Mouse (Mus musculus) bone marrow macrophage, adult 2 months (primary cell): ENCODE results near the gene Dock6.

Experiments
- CTCF ChIP-seq: IDR thresholded peaks from 2 replicates; pipeline ENCODE4 v1.5.1; 2012; ENCODE audit warnings: low read depth, mild to moderate bottlenecking, low read length, moderate library complexity
- POLR2A ChIP-seq: IDR thresholded peaks from 2 replicates; pipeline ENCODE4 v1.6.1; 2012; ENCODE audit warnings: mild to moderate bottlenecking, low read depth, low read length, borderline replicate concordance

GRCm38 (mm10) chr9:21797921-21798344 is 54.5 kb downstream of the Dock6 start:
- TF ChIP-seq CTCF: no peak
- TF ChIP-seq POLR2A: no peak
